Mouse (Mus musculus) forebrain, postnatal 0 days (tissue): Measurements from ENCODE around the gene Clspn. TPM values are rescaled to one million over a fixed set of nuclear protein-coding genes. Genes with fewer than 3 reads are reported as not detected.
A peak's percentile ranks its signal among the peaks of the same experiment; 100 is the strongest.
"Not testable (repeated sequence)": the region's sequence is repeated elsewhere in the genome, so short reads cannot be mapped to it uniquely, and the experiment has no call there.

Source experiments
- ATAC-seq: fragments of 200-750 bp; cut with Nextera tagmentation; 2 replicates; pipeline ENCODE4 v1.8.0; 2017; ENCODE audit warnings: mild to moderate bottlenecking, moderate library complexity
- DNase-seq: peaks from one replicate; pipeline ENCODE4 v3.0.0-alpha.2; 2015
- H3K27ac ChIP-seq: fragments of 300-500 bp; sonication (generic); 2 replicates; pipeline ENCODE4 v1.5.1; 2014; ENCODE audit warnings: low read depth, mild to moderate bottlenecking, antibody characterized with exemption, low read length, moderate library complexity, mixed read lengths
- H3K27me3 ChIP-seq: fragments of 300-500 bp; sonication (generic); 2 replicates; pipeline ENCODE4 v1.6.1; 2014; ENCODE audit warnings: mild to moderate bottlenecking, low read length, mixed read lengths; ENCODE audit not compliant: insufficient read depth
- H3K36me3 ChIP-seq: fragments of 300-500 bp; sonication (generic); 2 replicates; pipeline ENCODE4 v1.6.1; 2014; ENCODE audit warnings: mild to moderate bottlenecking, moderate library complexity; ENCODE audit not compliant: insufficient read depth
- H3K4me1 ChIP-seq: fragments of 300-500 bp; sonication (generic); 2 replicates; pipeline ENCODE4 v1.6.1; 2014; ENCODE audit warnings: antibody characterized with exemption; ENCODE audit not compliant: insufficient read depth
- H3K4me2 ChIP-seq: fragments of 300-500 bp; sonication (generic); 2 replicates; pipeline ENCODE4 v1.6.1; 2014; ENCODE audit warnings: low read depth, mild to moderate bottlenecking, moderate library complexity
- H3K4me3 ChIP-seq: fragments of 300-500 bp; sonication (generic); 2 replicates; pipeline ENCODE4 v1.5.1; 2014; ENCODE audit warnings: low read depth, low read length, mixed read lengths
- H3K9ac ChIP-seq: fragments of 300-500 bp; sonication (generic); 2 replicates; pipeline ENCODE4 v1.6.1; 2014; ENCODE audit warnings: mild to moderate bottlenecking
- H3K9me3 ChIP-seq: fragments of 300-500 bp; sonication (generic); 2 replicates; pipeline ENCODE4 v1.6.1; 2016; ENCODE audit warnings: low read length
- CTCF ChIP-seq: sonication (generic); IDR thresholded peaks from 2 replicates; pipeline ENCODE4 v1.5.1; 2016; ENCODE audit warnings: antibody characterized with exemption, control low read depth, low read depth
- WGBS: fragments of 180-500 bp; shearing (Covaris S2); extraction: QIAGEN DNeasy Blood & Tissue Kit; methylation state at CpG from one replicate; pipeline ENCODE4 v1.1.7; 2014; 5-methylcytosine and 5-hydroxymethylcytosine counted together
- polyA plus RNA-seq: library from polyadenylated mRNA; unstranded; fragments of >200 nt; fragmentation: Nextera tagmentation; extraction: Ambion mirVana; gene quantifications from 2 replicates; pipeline ENCODE4 v1.2.1, GENCODE M21; 2015
- total RNA-seq: library from RNA; depleted of rRNA; stranded (reverse); fragments of >200 nt; gene quantifications from 2 replicates; pipeline ENCODE4 v1.2.3, GENCODE M21; 2014

Clspn gene
- total and polyA plus RNA-seq, 2 experiments from 2014 or later, result 3.0 to 3.5 TPM

GRCm38 (mm10) chr4:126526828-126527227, 29.9 kb upstream of the Clspn start:
- Histone ChIP-seq H3K36me3 (0 out of 2 replicates have a peak, but pooled peaks cover 2% of the 10 kb centered on the region), H3K4me1 (peaks cover 3% of the 10 kb centered on the region; the same call in 1 of the 2 replicates), H3K4me3 (no peak overlapping the region), H3K27ac (no peak overlapping the region), H3K9me3 (no peaks in the 10 kb centered on the region), H3K4me2 (no peak overlapping the region), H3K9ac (no peak overlapping the region), H3K27me3 (no peaks in the 10 kb centered on the region)
- 0 out of 2 replicates have a peak, but pooled peaks have one; percentile 8 for TF ChIP-seq CTCF
- ATAC-seq (no peak), DNase-seq (no peak)
- 93% methylated on average over 5 of the region's 5 CpGs for WGBS

GRCm38 (mm10) chr4:126532292-126532691, 24.4 kb upstream of the Clspn start:
- no peak overlapping the region for H3K27ac ChIP-seq
- peak overlapping the region; percentile 92 for H3K9ac ChIP-seq
- 22% methylated on average over 5 of the region's 5 CpGs for WGBS
- H3K36me3 ChIP-seq, result no peaks in the 10 kb centered on the region
- peak overlapping the region; percentile 93 for H3K4me3 ChIP-seq
- H3K4me1 ChIP-seq, result peaks cover 9% of the 10 kb centered on the region; the same call in 1 of the 2 replicates
- ATAC-seq, result no peak
- no peak for DNase-seq
- H3K27me3 ChIP-seq, result no peaks in the 10 kb centered on the region
- no peaks in the 10 kb centered on the region for H3K9me3 ChIP-seq
- H3K4me2 ChIP-seq, result peak overlapping the region; percentile 90
- TF ChIP-seq CTCF, result no peak

- Histone ChIP-seq H3K4me1 (peaks cover 9% of the 10 kb centered on the region; the same call in 1 of the 2 replicates), H3K4me2 (peak within 1 kb of the TSS; percentile 90), H3K27ac (peak within 1 kb of the TSS; percentile 79), H3K27me3 (no peaks in the 10 kb centered on the region), H3K4me3 (peak within 1 kb of the TSS; percentile 93), H3K36me3 (no peaks in the 10 kb centered on the region), H3K9me3 (no peaks in the 10 kb centered on the region), H3K9ac (peak within 1 kb of the TSS; percentile 92)
- DNase-seq (peak; percentile 84), ATAC-seq (peak; percentile 92)
- TF ChIP-seq CTCF, result no peak
- WGBS, result 1% methylated on average over 80 of the region's 120 CpGs
These were observed 23.7 kb upstream of the Clspn start, which contains the start of gene Ago4 for GRCm38 (mm10) chr4:126532827-126533728. Gene Ago4, minus strand, starts transcription at chr4:126533472.

- no peaks in the 10 kb centered on the region for H3K27me3 ChIP-seq
- H3K27ac ChIP-seq, result peak overlapping the region; percentile 79
- H3K9me3 ChIP-seq, result no peaks in the 10 kb centered on the region
- H3K4me2 ChIP-seq, result peak overlapping the region; percentile 90
- peak overlapping the region; percentile 93 for H3K4me3 ChIP-seq
- peak; percentile 19; the same call in 1 of the 2 replicates for ATAC-seq
- TF ChIP-seq CTCF, result no peak
- peak overlapping the region; percentile 92 for H3K9ac ChIP-seq
- H3K4me1 ChIP-seq, result peaks cover 9% of the 10 kb centered on the region; the same call in 1 of the 2 replicates
- DNase-seq, result no peak
- 7% methylated on average over 7 of the region's 7 CpGs for WGBS
- no peaks in the 10 kb centered on the region for H3K36me3 ChIP-seq
These were observed 23.0 kb upstream of the Clspn start for GRCm38 (mm10) chr4:126533729-126534070.

GRCm38 (mm10) chr4:126535631-126536030, 21.1 kb upstream of the Clspn start:
- ATAC-seq, H3K4me2 ChIP-seq, H3K9me3 ChIP-seq, DNase-seq, H3K36me3 ChIP-seq, H3K27me3 ChIP-seq, H3K4me3 ChIP-seq, H3K4me1 ChIP-seq, H3K27ac ChIP-seq, H3K9ac ChIP-seq: not testable (repeated sequence)
- WGBS, result 93% methylated on average over 7 of the region's 7 CpGs

GRCm38 (mm10) chr4:126536865-126537264, 19.9 kb upstream of the Clspn start:
- TF ChIP-seq CTCF, result no peak
- ATAC-seq, result no peak
- Histone ChIP-seq H3K4me1 (peaks cover 6% of the 10 kb centered on the region; the same call in 1 of the 2 replicates), H3K4me3 (no peak overlapping the region), H3K27me3 (no peaks in the 10 kb centered on the region), H3K36me3 (no peaks in the 10 kb centered on the region), H3K27ac (no peak overlapping the region), H3K9me3 (no peaks in the 10 kb centered on the region), H3K9ac (no peak overlapping the region), H3K4me2 (no peak overlapping the region)
- no peak for DNase-seq
- 70% methylated on average over 5 of the region's 5 CpGs for WGBS

GRCm38 (mm10) chr4:126540487-126541071, 16.2 kb upstream of the Clspn start:
- DNase-seq (no peak), ATAC-seq (no peak)
- no peaks in the 10 kb centered on the region for H3K27me3 ChIP-seq
- no peak overlapping the region for H3K4me3 ChIP-seq
- TF ChIP-seq CTCF, result no peak
- no peaks in the 10 kb centered on the region for H3K36me3 ChIP-seq
- H3K9me3 ChIP-seq, result no peaks in the 10 kb centered on the region
- H3K4me2 ChIP-seq, result no peak overlapping the region
- no peaks in the 10 kb centered on the region for H3K4me1 ChIP-seq
- no peak overlapping the region for H3K9ac ChIP-seq
- H3K27ac ChIP-seq, result no peak overlapping the region
- WGBS, result 86% methylated on average over 3 of the region's 3 CpGs
